Mouse (Mus musculus): Measurements from ENCODE around the gene Myo18a.
A peak's percentile ranks its signal among the peaks of the same experiment; 100 is the strongest.

The Myo18a gene

DNA sequence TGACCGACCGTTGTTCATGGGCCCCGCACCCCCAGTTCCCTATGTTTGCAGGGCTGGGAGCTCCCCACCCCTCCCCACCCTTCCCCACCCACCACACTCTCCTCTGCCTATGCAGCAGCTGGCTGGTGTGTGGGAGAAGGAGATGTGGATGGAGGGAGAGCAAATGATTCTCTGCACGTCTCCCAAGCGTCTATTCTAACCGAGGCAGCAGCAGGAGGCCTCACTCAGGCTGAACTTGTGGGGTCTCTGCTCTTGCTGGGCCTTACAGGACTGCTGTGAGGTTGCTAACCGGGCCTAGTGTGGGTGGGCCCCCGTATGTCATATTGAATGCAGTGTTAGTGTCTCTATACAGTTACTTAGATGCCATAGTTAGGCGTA lies 37.4 kb downstream of the Myo18a start:
- no peak for DNase-seq

DNA sequence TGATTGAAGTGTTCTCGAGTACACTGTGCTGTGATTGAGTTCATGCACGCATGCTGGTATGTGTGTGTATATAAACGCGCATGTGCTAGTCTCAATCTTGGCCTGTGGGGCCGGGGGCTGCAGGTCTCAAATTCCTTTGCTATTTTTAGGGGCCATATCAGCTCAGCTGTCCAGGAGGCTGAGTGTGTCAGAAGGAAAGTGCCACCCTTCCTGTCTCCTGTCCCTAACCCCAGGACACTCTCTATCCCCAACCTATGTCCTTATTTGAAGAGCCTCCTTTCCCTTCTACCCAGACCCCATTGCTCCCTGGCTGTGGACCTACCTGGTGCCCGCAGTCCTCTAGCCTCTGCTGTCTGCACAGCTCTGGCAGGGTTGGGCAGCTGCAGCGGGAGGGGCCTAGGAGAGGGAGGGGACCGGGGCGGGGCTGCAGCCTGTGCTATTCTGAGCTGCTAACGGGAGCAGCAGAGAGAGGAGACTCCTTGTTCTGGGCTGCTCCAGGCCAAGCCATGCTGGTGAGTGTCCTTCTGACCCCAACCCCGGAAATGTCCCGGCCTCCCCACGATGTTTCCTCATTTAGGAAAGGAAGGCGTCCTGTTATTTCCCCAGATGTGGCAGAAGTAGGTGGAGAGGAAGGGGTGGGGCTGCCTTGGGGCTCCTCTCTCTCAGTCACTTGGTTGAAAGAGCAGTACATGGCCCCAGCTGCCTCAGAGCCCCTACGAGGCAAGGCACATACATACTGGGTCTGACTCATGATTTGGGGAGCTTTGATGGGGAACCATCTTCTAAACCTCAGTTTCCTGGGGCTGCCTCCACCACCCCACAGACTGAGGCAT lies 38.0 kb downstream of the Myo18a start:
- DNase-seq, result peak; percentile 69

DNA sequence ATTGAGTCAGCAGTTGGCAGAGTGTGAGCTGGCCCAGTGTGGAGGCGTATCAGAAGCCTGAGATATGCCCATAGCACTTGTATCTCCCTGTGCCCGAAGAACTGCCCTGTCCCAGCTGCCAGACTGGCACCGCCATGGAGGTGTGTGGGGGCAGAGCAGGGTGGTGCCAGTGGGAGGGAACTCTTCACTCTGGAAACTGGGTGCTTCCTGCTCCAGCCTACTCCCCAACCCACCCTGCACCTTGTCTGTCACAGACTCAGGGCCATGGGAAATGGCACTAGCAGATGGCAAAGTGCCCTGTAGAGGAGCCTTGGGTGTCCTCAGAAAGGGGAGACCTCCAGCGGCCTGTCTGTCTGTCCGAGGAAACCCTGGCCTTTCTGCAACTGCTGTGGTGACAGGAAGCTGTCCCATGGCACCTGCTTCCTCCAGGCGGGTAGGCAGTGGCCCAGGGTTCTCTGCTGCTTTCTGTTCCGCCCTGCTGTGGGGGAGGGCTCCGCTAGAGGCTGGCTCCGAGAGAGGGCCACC lies 39.4 kb downstream of the Myo18a start:
- DNase-seq, result peak; percentile 75 to 76

DNA sequence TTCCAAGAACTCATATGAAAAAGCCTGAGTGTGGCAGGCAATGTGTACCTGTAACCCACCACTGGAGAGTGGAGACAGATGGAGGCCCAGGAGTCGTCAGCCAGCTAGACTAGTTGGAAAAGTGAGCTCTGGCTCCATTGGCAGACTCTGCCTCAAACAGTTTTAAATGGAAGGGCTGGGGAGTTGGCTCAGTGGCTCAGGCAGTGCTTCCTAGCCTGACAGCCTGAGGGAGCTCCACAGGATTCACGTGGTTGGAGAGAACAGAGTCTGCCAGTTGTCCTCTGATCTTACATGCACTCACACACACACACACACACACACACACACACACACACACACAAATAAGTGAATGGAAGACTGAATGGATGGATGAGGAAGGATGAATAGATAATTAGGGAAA lies 43.2 kb downstream of the Myo18a start:
- no peak for DNase-seq

DNA sequence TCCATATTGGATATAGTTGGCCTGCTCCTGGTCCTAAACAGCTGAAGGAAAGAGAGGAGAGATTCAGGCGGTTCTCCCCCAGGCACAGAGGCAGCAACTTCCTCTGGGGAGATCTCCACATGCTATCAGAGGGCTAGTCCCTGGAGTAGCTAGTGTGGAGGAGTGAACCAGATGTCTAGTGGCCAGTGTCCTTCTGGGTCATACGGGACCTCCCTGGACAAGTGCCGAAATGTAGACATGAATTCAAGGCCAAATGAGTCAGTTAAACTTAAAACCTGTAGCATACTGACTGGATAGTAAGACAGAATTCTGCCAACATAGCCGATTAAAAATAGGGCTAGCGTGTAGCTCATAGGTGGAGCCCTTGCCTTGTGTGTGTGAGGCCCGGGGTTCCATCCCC lies 43.8 kb downstream of the Myo18a start:
- no peak for DNase-seq

DNA sequence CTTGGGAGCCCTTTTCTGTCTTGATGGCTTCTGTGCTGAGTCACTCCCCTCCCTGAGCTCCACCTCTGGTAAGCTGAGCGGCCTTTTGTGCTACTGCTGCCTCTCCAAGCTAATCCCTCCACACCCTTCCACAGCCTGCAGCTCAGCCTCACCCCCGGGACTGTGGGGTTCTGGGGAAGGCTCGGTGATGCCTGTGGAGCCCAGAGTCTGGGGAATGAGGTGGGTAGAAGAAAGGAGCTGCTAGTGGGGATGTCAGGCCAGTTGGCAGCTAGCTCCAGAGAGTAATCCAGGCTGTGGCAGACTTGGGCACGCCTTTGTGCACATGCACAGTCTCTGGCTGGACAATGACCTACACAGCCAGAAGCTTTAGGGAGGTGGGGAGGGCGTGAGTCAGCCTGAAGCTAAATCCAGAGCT lies 45.0 kb downstream of the Myo18a start:
- DNase-seq, result no peak

DNA sequence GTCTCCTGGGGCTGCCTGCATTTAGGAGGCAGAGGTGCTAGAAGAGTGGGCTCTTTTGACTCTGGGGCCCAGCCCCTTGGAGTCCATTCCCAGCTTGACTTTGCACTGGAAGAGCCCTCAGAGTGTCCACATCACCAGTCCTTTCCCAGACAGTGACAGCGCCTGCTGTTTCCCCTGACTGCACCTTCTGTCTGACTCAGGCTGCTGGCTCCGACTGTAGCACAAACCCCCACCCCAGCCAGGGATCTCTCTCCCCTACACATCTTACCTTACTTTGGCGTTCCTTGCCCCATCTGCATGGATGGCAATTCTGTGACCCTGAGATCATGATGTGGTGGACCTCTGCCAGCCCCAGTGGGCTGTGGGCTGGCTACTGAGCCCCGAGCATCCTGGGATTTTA lies 46.2 kb downstream of the Myo18a start:
- no peak for DNase-seq

DNA sequence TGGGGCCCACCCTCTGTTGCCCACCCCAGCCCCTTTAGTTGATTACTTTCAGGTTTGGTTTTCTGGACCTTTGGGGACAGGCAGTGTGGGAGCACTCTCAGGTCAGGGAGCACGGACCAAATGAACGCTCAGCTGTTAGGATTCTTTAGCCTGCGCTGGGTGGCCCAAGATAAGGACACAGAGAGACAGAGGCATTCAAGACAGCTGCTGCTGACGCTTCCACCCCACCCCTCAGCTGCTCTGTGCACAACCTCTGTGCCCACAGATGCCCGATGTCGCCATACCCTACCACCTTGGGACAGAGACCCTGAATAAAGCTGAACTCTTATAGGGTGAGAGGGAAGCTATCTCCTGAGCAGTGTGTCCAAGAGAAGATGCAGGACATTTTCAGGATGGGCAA lies 47.0 kb downstream of the Myo18a start:
- DNase-seq, result no peak

DNA sequence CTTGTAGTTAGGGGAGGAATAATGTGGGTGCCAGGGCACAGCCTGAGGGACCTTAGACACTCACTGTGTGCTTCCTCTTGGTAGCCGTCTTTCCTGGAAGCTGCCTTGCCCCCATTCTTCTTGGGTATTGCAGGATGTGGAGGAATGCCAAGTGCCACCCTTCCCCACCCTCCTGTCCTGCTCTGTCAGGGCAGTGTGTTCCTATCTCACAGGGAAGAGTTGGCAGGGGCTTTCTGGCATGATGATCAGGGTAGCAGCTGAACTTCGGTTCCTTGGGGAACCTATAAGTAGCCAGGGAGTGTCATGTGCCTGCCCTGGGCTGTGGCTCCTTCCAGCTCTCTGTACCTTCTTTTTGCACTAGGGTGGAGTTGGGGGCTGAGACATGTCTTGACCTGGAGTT lies 50.9 kb downstream of the Myo18a start:
- DNase-seq, result no peak

DNA sequence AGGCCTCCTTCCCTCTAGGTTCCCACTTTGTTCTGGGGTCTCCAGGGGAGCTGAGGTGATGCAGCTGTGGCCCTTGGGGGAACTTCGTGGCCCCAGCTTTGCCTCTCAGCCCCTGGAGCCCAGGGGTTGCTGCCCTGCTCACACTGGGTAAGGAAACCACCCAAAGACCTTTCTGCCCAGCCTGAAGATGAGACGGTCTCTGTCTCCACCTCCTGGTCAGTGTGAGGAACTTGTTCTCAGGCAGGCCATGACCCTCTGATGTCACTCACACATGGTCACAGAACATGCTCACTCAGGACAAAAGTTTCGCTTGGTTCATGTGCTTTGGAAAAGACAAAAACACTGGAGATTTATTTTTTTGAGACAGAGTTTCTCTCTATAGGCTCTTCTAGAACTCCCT lies 53.0 kb downstream of the Myo18a start:
- DNase-seq, result peak; percentile 87

DNA sequence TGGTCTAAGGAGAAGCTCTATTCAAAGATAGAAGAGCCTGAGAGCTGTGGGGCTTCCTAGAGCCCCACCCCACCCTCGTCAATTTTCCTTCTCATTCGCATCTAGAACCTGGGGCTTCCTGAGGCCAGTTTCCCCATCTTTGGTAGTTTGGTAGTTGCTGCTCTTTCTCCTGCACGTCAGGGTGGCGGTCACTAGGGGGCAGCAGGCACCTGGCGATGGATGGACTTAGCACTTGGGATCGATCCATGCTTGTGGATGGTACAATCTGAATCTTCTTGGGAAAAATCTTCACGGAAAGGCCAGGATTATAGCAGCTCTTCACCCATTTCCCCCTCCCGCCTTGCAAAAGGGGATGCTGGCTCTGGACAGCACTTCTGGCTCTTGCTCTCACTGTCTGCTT lies 58.6 kb downstream of the Myo18a start:
- DNase-seq, result peak; percentile 57 to 60

DNA sequence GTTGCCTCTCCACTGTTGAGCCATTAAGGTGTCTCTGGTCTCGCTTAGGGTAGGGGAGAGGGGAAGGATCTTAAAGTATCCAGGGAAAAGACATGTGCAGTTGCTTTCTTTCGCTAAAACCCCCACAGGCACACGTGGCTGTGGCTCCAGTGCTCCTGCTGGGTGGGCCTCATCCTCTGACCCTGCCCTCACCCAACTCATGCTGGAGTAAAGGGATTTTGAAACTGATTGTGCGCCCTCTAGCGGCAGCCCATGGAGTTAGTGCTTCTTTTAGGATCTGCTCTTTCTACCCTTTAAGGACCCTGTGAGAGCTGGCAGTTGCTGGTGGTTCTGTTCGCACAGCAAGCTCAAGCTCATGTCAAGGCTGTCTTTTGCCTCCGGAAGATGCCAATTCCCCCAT lies 59.7 kb downstream of the Myo18a start:
- DNase-seq, result peak; percentile 74 to 76

DNA sequence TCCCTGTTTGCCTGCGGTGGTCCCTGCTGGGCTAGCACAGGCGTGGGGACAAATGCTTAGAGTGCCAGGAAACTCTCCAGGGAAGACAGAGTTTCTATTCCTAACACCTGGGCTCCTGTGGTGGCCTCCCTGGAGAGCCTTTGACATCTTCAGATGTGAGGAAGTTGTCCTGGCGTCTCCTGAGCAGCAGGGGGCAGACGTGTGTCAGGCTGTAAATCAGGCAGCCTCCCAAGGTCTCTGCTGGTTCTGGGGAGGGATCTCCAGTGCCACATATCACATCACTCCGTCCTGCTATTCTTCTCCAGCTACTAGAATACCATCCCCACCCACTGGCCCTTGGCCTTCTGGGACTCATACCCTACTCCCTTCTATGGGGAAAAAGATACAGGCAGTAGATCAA lies 62.8 kb downstream of the Myo18a start:
- DNase-seq, result peak; percentile 67 to 68

DNA sequence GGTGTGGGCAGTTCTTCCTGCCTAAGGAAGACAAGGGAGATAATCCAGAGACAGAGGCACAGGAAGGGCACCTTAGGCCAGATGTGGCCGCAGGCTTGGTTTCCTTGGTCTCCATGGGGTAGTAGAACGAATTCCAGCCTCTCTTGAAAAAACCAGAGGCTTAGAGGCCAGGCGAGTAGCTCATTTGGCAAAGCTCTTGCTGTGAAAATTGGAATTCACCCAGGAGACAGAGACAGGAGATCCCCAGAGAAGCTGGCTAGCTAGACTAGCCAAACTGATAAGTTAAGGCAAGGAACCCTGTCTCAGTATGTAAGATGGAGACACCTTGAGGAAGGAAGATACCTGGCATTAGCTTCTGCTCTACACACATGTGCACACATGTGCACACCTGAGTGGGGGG lies 63.3 kb downstream of the Myo18a start:
- DNase-seq, result no peak

DNA sequence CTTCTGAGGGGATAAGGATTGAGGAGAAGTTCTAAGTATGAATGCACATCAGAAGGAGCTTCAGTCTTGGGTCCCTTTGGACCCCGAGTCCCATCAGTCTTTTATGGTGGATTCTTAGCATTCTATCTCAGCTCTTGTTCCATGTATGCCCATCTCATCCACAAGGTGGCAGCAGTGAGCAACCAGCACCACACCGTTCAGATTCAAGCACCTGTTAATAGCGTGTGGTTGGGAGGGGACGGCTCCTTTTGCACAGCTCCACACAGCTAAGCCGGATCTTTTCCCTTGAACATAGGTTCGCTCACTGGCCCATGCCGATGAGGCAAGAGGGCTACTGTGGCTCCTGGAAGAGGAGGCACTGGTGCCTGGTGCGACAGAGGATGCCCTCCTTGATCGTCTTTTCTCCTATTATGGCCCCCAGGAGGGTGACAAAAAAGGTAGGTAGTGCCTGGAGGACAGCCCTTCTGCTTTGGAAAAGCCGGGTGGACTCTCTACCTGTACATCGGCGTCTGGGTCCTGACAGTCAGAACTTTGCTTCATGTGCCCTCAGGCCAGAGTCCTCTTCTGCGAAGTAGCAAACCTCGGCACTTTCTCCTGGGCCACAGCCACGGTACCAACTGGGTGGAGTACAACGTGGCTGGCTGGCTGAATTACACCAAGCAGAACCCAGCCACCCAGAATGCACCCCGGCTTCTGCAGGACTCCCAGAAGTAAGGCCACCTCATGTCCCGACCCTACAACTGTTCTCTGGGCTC lies 64.4 kb downstream of the Myo18a start:
- peak; percentile 82 to 83 for DNase-seq

DNA sequence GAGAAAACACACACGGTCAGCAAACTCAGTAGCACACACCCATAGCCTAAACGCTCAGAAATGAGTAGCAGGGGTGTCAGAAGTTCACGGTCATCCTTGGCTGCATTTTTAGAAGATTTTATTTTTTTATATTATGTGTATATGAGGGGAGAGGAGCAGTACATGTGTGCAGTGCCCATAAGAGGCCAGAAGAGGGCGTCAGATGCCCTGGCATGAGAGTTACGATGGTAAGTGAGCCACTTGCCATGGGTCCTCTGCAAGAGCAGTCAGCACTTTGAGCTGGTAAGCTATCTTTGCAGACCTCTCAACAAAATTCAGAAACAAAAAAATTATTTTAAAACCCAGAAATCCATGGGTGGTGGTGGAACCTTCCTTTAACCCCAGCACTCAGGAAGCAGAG lies 65.1 kb downstream of the Myo18a start:
- no peak for DNase-seq

DNA sequence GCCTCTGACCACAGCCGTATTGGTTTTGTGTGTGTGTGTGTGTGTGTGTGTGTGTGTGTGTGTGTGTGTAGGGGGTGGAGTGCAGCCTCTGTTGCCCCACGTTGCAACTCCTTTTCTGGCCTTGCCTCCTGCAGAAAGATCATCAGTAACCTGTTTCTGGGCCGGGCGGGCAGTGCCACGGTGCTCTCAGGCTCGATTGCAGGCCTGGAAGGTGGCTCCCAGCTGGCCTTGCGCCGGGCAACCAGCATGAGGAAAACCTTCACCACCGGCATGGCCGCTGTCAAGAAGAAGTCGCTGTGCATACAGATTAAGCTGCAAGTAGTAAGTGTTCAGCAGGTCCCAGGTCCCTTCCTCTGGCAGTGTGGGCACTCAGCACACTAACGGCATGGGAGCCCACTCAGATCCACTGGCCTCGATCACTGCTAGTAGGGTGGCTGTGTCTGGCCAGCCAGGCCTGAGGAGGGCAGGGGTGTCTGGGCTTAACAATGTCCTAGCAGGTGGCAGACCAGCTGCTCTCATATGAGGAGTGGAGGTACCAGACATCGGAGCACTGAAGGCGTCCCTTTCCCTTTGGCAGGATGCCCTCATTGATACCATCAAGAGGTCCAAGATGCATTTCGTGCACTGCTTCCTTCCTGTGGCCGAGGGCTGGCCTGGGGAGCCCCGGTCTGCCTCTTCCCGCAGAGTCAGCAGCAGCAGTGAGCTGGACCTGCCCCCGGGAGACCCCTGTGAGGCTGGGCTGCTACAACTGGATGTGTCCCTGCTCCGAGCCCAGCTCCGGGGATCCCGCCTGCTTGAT lies 66.2 kb downstream of the Myo18a start:
- no peak for DNase-seq

DNA sequence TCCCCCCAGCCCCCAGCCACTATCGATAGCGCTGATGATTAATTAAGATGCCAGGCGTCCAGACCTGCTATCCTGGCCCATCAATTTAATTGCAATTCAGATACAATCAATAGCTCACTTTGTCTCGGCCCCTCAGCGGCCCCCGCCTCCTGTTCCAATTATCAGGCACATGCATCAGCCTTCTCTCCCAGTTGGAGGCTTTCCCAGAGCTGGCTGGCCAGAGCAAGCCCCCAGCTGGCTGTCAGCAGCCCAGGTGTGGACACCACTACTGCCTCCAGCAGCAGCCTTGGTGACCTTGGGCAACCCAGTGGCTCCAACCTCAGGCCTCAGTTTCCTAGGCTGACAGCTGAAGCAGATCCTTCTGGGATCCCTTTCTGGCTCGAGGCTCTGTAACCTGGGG lies 67.8 kb downstream of the Myo18a start:
- DNase-seq, result no peak

DNA sequence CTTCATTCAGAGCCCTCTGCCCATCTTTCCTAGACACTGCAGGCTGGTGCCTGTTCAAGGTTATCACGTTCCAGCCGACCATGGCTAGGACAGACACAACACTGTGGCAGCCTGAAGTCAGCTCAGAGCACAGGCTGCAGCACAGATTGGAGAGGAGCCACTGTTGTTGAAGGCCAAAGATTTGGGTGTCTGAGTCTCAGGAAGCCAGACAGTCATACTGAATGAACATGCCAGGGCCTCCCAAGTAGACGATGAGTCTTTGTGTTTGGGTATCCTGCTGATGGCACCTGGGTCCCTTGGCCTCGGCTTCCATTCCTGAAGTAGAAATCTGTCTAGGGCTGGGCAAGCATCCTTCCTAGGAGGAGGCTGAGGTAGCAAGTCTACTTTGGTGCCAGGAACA lies 69.5 kb downstream of the Myo18a start:
- no peak for DNase-seq

DNA sequence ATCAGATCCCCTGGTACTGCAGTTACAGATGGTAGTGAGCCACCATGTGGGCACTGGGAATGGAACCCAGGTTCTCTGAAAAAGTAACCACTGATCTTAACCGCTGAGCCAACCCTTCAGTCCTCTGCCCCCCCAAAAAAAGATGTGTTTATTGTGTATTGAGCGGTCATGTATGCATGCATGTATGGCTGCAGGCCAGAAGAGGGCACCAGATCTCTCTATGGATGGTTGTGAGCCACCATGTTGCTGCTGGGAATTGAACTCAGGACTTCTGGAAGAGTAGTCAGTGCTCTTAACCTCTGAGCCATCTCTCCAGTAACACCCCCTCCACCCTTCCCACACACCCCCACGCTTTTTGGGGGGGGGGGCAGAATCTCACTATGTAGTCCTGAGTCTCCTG lies 72.1 kb downstream of the Myo18a start:
- DNase-seq, result peak; percentile 24 to 29

DNA sequence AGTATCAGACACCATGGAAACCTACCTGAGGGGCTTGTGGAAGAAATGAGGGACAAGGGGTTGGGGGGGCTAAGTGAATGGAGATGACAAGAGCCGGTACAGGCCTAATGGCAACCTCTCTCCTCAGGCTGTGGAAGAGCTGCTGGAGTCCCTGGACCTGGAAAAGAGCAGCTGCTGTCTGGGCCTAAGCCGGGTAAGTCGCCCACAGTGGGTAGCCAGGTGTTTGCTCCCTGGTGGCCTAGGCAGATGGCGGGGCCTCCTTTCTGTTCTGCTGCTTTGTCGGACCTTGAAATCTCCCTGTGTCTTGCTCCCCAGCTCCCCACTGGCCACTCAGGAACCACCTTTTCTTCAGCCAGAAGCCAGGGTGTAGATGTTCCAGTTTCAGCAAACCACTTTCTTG lies 73.2 kb downstream of the Myo18a start:
- DNase-seq, result no peak

DNA sequence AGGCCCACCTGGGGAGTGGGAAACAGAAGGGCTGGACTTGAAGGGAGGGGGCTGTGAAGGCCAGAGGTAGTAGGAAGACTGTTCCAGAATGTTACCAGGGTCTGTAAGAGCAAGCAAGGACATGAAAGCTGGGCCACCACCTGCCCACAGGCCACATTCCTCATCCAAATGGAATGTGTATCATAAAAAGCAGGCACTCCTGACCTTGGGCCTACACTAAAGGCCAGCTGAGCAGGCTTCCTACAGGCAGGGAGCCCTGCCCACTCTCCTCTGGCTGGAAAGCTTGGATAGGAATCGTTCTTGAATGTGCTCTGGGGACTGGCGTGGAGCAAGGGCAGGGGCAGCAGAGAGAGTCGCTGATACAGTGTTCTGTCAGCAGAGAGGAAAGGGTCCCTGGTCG lies 73.7 kb downstream of the Myo18a start:
- no peak for DNase-seq

DNA sequence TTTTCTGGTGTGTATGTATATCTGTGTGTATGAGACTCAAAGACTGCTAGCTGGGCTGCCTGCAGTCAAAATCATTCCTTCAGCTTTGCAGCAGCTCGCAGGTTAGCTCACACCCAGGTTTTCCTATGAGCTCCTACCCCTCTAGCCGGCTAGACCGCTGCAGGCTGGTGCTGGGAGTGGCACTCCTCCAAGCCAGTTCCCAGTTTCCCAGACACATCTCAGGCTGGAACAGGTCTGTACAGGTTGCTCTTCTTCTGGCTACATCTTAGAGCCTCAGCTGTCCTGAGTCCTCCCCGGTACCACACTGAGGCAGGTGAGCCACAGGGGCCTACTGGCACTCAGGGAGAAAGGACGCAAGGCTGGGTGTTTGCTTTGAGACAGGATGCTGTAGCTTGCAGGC lies 74.8 kb downstream of the Myo18a start:
- DNase-seq, result no peak

All from B cell, adult 2 months (primary cell).